Mouse (Mus musculus): Measurements from ENCODE around the gene Kalrn. TPM values are rescaled to one million over a fixed set of nuclear protein-coding genes. Genes with fewer than 3 reads are reported as not detected.
A peak's percentile ranks its signal among the peaks of the same experiment; 100 is the strongest.

Kalrn gene
- total RNA-seq, 2 experiments from 2014 or later: 17.6 to 20.2 TPM

GRCm38 (mm10) chr16:34260971-34261924 is 312.1 kb downstream of the Kalrn start:
- DNase-seq: no peak

GRCm38 (mm10) chr16:34254646-34255022 is 318.7 kb downstream of the Kalrn start:
- no peak for DNase-seq

DNA sequence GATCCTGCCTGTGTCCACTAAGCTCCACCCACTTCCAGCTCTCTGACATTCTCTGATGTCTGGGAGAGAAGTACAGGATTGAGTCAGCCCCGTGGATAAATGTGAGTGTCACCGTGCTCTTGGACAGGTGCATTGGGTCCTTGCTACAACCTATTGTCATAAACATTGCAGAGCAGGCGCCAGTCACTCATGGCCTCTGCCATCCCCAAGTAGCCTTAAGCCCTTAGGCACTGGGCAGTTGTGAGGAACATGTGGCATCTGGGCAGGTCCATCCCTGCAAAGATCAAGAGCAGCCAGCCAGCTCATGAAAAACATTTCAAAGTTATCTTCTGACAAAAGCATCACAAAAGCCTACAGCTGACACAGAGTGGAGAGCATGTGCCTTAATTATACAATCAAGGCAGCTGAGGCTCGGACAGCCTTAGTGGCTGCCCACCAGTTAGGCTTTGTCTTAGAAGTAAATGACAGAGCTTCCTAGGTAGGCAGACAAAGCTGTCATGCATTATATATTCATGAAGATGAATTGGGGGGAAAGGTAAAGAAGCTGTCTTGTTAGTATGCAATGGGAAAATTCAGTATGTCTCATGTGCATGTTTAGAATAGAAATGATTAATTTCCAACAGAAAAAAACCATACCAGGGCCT is 319.2 kb downstream of the Kalrn start:
- no peak for DNase-seq

- DNase-seq: no peak
These were observed 320.7 kb downstream of the Kalrn start for GRCm38 (mm10) chr16:34252670-34253069.

DNA sequence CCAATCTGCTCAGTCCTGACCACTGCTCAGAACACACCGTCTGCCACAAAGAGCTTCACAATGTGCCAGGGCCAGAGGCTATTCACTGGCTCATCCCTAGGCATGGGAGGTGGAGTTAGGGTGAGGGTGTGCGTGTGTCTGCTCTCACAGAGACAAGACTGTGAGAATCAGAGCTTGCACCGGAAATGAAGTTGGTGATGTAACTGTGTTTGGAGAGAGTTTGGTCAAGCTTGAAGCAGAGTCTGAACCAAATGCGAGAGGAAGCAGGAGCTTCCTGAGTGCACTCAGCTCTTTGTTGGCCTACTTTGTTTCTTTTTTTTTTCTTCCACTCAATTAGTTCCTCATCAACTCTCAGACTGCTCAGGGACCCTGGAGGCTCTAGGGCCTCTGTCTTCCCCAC is 325.1 kb downstream of the Kalrn start:
- no peak for DNase-seq

DNA sequence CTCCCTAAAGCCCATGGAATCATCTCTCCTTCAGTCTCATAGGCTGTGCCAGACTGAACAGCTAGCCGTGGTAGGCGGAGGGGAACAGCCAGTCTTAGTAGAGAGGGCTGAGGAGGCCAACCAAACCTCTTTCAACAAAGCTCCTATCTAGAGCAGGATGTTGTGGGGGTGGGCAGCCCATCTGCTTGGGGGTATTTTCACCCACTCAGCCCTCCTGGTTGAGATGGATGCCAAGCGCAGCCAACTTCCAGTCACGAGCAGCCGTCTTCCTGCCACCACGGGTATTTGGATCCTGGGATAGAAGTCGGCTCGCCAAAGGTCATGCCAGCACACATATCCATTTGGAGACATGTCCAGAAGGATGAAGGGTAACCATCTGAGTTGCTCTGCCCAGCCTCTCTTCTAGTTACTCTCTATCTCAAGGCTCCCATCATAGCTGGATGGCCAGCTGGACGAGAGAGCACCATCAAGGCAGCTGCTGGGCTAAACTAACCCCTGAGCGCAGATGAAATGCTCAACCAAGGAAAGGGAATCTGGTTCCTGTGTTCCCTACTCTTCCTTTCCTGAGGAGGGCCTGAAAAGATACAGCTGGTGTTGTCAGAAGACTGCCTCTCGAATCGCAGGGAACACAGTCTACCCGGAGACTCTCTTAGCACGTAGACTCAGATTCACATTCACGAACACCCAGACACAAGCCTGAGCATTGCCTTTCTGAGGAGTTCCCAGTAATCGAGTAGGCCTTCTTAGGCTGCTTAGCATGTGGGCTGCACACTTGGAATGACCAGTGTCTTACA is 331.2 kb downstream of the Kalrn start:
- DNase-seq: no peak

DNA sequence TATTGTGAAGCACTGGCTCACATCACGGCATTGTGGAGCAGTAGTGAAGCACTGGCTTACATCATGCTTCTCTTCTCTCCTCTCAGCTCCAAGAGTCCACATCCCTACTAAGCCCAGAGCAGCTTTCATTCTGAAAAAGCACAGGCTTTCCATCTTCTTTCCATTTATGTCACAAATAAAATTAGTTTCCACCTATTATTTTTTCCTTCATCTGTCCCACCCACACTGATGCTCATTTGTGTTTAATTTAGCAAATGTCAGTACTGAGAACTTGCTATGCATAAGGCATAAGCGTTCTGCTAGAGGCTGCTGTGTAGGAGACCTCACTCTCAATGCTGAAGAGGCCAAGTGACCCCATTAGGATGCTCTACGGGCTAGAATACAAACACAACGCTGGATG is 333.7 kb downstream of the Kalrn start:
- DNase-seq: no peak

GRCm38 (mm10) chr16:34236898-34237611 is 336.3 kb downstream of the Kalrn start:
- DNase-seq: no peak

GRCm38 (mm10) chr16:34235086-34235485 is 338.2 kb downstream of the Kalrn start:
- DNase-seq: no peak

DNA sequence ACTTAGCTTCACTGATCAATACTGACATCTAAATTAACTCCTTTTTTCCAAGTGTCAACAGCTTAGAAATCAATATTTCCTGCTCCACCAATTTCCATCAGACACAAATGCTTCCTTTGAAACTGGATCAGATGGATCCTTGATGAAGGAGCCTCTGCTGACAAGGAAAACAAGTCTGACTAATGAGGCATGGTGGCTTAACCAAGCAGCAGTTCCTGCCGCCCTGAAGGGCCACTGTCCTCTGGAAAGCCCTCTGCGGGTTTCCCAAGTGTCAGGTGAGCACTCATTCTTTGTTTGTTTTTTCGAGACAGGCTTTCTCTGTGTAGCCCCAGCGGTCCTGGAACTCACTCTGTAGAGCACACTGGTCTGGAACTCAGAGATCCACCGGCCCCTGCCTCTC is 341.4 kb downstream of the Kalrn start:
- no peak for DNase-seq

DNA sequence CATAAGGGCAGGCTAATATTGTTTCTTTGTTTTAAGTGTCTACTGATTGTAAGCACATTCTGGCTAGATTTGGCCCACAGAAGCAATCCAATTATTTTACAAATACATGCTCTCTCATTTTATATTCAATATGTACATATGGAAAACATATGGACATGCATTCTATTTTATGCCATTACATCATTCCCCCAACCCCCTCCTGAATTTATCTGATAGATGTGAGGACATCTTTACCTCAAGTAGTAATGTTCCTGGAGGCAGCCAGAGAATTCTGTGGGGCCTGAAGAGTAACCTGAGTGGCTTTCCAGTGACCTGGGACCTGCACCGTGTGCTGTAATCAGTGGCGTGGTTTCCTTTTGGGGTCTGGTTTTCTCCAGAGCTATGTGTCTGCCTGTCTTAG is 342.2 kb downstream of the Kalrn start:
- DNase-seq: no peak

- DNase-seq: no peak
These were observed 344.0 kb downstream of the Kalrn start for GRCm38 (mm10) chr16:34229350-34229749.

GRCm38 (mm10) chr16:34228661-34229060 is 344.7 kb downstream of the Kalrn start:
- DNase-seq: no peak

DNA sequence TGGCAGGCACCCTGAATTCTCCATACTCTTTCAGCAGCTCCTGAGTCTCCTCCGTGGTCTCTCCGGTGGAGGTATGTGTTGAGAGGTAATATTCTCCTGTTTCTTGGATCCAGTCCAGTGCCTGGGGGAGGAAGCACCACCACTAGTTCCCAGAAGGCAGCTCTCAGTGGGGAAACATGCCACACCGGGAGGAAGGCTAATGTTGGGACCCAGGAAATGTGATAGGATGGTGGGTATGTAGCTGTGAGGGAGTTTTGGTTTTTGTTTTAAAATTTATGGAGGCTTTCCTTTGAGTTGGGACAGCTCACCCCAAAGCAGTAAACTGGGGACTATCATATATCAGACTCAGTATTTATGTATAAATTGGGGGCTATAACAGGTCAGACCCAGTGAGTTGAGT is 361.2 kb downstream of the Kalrn start:
- DNase-seq: no peak

GRCm38 (mm10) chr16:34211243-34211642 is 362.1 kb downstream of the Kalrn start:
- DNase-seq: no peak

DNA sequence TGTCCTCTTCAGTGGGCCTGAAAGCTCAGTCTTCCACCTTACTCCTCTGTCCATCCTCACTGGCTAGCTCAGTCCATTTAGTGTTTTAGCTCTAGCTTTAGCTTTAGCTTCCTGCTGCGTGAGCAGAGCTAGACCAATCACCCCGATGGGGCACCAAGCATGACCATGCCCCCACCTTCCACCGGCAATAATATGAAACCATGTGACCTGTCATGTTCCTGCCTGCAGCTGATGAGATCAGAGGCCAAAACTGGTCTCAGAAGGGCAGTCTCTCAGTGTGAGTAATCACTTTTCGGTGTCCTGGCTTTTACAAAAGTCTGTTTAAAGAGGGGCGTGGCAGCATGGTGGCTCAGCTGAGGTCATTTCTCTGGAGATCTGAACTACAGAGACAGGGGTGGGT is 364.6 kb downstream of the Kalrn start:
- no peak for DNase-seq

- DNase-seq: no peak
These were observed 365.4 kb downstream of the Kalrn start for GRCm38 (mm10) chr16:34207972-34208371.

- DNase-seq: no peak
These were observed 368.7 kb downstream of the Kalrn start for GRCm38 (mm10) chr16:34204527-34205139.

GRCm38 (mm10) chr16:34199543-34199942 is 373.8 kb downstream of the Kalrn start:
- DNase-seq: no peak

DNA sequence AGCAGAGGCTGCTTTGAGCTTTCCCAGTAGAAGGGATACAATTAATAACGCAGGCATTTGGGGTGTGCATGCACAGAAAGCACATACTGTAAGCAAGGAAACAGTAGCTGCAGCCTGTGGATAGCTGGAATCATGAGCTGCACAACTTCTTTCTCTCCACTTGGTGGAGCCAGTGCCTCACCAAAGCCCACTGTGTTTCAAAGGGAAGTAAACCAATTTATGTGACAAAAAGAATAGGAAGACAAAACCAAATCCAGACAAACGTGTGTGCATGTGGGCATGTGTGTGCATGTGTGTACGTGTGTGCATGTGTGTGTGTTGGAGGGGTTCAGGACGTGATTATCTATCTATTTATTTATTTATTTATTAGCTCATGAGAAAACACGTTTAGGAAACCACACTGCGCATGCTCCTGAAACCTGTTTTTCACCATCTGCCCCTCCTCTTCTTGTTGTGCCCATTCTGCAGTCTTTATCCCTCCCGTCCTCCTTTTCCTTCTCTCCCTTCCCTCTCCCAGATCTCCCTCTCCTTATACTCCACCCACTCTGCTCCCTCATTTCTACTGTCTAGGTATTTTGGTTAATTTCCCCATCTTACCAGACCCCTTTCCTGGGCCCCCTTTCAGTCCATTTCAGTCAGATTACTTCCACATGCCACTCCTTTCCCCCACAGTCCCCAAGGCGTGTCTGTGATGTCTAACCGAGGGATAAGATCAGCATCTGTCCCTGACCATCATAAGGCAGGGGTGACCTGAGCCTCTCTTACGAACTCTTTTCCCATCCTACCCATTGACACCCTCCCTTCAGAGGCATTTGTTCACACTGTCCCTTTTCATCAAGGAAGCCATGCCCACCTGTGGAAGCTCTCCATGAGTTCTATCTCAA is 380.1 kb downstream of the Kalrn start:
- peak; percentile 17 for DNase-seq

DNA sequence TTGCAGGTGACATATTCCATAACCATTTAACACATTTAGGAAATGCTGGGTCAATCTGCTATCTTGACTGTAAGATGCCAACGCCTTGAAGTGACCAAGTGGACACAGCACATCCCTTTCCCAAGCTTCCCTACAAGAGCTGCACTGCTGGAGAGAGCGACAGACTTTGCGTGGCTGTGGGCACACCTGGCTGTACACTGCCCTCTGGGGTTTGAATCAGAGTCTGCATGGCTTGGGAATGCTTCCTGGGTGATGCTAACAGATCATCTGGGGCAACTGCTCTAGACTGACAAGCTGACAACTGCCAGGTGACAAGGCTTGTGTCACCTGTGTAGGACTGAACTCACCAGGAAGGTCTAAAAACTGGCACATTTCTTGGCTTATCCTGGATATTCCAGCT is 388.6 kb downstream of the Kalrn start:
- no peak for DNase-seq

Data from gastrocnemius, postnatal 10 days (tissue).